Mouse (Mus musculus): ENCODE measurements at regions not wholly inside any gene's neighbourhood (a gene's known extent, or its start where the extent isn't known, plus 50 kb on each side); places are given as distances from the start of the nearest gene placed in this dataset.

DNA sequence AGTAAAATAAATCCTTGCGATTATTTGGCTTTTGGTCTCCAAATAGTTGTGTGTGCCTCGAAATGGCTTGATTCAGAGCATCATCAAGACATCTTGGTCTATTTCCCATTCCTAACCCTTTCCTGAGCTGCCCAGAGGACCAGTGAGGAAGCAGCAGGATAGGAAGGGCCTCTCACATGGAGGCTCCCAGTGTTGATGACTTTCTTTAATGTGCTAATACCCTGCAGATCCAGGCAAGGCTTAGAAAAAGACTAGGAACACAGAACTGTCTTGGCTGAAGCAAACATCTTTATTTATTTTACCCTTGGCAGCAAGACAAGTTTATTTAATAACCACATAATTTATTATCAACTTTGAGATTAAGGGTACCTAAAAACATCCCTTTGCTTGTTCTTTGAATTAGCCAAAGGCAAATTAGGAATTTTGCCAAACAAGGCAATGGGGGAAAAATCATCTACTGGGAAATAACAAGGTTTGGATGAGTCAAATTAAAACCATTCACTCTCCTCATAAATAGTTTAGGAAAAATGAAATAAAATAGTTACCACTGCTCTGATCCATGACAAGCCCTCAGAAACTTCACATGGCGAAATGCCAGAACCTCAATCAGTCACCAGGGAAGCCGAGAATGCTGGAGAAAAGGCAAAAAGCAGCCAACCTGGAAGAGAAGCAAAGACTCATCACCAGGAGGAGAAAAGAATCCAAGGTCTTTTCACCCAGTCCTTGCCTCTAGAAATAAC lies 263.1 kb upstream of the 1700056E22Rik start:
- no peak for DNase-seq (ENCODE audit: low spot score)

DNA sequence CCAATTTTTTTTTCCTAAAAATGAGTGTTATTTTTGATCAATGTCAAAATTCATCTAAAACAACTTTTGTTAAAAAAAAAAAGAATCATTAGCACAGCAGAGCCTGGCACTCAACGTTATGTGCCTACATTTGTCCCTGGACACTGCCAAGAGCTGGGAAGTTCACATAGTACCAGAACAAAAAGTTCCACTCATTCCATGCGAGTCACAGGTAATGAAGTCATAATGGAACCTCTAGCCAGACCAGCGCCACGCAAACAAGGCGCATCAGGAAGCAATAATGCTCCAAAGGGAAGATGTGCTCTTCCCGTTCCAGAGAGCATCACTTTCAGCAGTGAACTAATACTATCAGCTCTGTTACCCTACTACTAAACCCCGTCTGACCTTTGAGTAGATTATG lies 257.0 kb upstream of the 1700056E22Rik start:
- no peak for DNase-seq (ENCODE audit: low spot score)

DNA sequence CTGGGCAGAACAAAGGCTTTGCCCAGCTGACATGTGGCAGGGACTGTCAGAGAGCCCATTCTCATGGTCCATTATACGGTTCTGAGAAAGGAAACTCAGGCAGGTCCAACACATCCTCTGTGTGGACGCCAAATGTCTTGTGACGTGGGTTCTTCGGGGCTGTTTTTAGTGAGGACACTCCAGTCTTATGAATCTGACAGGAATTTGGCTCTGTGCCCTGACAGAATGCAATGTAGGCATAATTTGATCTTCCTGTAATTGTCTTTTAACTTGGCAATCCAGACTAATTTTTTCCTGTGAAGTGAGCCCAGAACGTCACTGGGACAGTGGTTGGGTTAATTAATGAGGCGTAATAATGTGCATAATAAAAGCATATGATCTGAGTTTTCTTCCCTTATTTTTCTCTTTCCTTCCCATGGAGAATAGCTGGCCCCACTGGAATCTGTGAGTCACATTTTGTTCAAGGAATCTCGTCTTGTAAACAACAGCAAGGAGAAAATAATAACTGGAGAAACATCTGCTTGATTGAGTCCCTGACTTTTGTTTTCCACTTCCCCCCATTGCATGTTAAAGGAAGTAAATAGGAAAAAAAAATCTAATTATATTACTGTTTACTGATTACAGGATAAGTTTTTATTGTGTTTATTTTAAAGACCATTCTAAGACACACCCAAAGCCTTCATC lies 255.8 kb upstream of the 1700056E22Rik start:
- no peak for DNase-seq (ENCODE audit: low spot score)

DNA sequence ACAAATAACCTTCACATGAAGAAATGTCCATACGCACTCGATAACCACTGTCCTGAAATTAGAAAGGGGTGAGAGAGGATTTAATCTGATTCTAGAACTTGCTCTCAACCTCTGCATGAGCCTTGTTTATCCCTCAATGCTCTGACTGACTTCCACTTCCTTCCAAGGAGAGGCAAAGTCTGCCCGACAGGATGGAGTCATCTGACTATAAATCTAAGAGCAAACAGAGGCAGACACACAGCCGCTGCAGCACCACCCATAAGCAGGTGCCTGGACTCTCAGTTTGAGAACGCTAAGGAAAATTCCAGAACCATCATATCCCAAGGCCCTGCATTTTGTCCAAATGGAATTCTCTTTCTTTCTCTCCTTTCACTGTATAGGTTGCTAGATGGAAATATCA lies 247.7 kb upstream of the 1700056E22Rik start:
- DNase-seq (ENCODE audit: low spot score), result no peak

DNA sequence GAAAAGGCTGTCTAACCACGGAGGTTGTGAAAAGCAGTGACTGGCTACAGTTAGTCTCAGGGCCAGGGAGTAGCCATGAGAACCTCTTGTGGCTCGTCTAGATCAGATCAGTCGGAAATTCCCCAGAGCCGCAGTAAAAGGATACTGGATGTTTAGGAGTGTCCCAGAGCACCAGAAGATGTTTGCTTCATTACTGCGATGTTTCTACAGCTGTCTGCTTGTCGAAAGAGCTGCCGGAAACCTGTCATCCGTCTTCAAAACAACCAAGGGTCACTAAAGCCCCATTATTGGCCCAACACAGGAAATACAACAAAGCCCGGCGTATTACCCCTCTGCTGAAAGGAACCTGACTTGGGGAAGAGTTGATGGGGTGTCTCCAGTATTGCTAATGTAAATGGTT lies 245.2 kb upstream of the 1700056E22Rik start:
- DNase-seq (ENCODE audit: low spot score), result no peak

DNA sequence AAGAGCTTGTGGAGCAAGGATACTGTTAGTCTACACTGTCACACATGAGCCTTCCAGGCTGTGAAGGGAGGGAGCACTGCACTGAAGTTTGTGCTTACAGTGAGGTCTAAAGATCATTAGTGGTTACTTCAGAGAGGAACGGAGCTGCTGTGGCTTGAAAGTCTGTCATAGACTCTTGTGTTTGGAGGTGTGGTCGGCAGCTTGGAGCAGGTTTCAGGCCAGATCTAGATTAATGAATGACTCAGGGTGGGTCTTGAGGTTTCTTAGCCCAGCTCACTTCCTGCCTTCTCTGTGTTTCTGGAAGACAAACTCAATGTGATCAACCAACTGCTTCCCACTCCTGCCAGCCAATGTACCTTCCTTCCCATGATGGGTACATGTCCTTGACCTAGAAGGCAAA lies 242.9 kb upstream of the 1700056E22Rik start:
- DNase-seq (ENCODE audit: low spot score), result no peak

DNA sequence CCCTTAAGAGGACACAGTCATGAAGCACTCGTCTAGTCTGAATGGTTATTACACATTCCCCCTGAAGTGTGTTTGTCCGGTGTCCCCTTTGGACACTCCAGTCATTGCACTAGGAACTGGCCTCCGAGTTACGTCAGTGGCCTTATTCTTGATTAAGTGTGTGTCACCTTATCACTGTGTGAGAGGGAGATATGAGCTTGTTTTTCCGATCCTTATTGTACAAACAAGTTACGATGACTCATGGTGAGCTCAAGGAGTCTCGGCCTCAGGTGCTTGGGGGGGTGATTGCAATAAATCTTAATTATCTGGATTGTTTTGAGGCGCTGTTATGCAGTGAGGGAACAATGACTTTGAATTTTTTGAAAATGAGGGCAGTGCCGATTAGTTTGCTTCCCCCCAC lies 241.8 kb upstream of the 1700056E22Rik start:
- no peak for DNase-seq (ENCODE audit: low spot score)

DNA sequence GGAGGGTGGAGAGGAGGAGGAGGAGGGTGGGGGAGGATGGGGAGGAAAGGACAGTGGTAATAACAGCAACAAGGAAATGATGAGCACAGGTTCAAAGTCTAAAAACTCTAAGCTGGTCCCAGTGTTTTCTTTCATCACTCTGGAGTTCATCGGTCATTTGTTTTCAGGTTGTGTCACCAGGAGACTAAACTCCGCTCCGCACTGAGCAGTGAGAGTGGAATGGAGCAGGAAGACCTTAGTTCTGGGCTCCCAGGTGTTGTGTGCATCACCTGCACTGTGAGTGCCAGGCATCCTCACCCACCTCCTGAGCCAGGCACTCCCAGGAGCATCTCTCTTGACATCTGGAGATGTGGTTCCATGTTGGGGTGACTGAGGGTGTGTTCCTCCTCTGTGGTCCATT lies 241.3 kb upstream of the 1700056E22Rik start:
- DNase-seq (ENCODE audit: low spot score), result no peak

DNA sequence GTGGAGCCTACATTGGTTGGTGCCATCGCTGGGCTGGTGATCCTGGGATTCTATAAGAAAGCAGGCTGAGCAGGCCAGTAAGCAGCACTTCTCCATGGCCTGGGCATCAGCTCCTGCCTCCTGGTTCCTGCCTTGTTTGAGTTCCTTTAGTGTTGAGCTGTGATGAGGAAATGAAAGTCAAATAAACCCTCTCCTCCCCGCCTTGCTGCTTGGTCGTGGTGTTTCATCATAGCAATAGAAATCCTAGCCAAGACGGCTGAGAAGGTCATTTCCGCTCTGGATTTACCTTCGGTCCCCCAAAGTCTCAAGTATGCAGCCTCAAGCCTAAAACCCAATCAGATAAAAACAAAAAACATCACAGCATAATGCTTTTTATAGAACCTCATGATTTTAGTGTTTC lies 240.6 kb upstream of the 1700056E22Rik start:
- DNase-seq (ENCODE audit: low spot score), result no peak

DNA sequence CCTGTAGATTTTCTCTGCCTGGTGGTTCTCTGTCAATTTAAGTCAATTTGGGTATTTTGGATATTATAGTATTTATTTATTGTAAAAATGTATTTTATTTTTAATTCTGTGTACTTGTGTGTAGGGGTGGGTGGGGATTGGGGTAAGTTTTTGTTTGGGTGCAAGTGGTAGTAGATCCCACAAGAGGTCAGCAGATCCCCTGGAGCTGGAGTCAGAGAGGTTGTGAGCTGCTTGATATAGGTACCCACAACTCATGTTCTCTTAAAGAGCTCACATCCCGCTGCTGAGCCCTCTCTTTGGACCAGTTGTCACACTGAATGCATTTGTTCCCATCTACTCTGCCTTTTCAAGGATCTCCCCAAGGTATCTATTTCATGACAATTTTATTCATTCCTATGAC lies 239.6 kb upstream of the 1700056E22Rik start:
- no peak for DNase-seq (ENCODE audit: low spot score)

DNA sequence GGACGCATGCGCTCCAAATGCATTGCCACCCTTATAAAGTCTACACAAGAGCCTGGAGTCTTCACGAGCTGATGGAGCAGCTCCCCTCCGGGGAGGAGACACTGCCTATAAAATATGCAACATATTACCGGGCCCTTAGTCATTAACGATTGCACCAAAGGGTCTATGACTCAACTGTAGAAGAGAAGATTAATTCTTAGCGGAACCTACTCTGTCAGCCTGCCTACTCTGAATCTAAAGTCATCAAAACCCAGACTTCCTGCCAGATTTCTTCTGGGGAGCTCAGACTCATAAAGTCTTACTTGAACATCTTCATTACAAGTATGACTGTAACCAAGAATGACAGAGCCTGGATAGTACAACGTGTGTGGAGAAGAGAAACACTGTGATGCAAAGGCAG lies 237.2 kb upstream of the 1700056E22Rik start:
- no peak for DNase-seq (ENCODE audit: low spot score)

DNA sequence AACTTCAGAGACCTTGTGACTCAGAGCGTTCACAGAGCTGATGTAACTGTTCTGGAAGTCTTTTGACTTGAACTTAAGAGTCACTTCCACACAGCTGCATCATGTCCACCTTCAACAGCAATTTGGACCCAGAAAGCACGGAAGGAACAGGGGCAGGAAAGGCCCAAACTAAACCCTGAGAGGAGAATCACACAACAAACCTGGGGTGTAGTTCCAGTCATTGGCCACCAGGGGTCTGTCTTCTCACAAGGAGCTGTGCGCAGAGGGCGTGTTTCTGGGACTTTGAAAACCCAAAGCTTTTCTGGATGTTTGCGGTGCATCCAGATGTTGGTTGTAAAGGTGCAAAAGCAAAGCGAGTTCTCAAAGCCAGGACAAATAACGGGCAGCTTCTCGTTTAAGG lies 231.9 kb upstream of the 1700056E22Rik start:
- peak; percentile 33 for DNase-seq (ENCODE audit: low spot score)

DNA sequence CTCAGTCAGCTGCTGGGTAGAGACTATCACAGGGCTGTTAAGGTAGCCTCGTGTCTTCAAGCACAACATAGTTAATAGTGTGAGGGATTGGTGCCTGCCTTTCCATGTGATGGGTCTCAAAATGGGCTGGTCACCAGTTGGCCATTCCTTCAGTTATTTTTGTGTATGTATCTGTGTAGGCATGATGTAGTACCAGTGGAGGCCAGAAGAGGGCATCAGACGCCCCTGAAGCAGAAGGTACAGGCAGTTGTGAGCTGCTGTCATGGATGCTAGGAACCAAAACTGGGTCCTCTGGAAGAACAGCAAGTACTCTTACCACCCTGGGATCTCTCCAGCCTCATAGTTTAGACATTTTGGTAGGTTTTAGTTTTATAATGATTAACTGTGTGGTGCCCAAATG lies 228.9 kb upstream of the 1700056E22Rik start:
- no peak for DNase-seq (ENCODE audit: low spot score)

DNA sequence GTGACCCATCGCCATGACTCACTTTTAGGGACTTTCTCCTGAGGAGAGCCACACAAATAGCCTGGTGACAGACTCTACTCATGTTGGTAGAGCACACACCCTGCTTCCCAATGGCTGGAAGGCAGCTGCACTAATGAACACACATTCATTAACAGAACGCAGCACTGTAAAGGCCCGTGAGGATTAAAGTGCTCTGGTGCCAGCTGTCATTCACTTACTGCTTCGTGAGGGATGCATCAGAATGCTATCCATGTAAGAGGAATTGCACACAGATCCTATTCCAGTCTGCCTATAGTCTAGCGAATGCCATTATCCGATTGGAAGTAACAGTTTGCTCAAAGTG lies 227.3 kb upstream of the 1700056E22Rik start:
- no peak for DNase-seq (ENCODE audit: low spot score)

DNA sequence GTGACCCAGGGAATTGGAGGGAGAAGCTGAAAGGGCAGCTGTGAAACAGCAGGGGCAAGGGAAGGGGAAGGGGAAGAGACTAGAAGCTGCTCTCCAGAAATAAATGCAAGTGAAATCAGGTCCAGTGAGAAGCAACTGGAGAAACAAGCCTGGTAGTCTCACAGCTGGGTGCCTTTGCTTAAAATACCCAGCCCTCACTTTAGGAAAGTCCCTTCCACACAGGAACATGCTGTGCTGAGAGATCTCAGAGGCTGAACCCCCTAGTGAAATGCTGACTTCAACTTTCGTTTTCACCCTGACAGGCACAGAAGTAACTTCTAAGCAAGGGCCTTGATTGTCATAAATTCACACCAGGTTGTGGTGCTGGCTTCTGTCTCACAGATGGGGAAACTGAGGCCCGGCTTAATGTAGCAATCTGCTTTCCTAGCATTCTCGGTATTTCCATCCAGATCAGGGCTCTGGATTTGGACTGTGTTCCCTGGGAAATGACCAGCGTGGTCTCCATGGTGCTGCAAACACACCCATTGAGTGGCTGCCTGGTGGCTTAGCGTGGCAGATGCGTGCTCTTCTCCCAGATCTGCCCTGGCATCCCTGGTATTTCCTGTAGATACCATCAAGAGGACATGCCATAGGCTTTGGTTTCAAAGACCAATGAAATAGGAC lies 226.8 kb upstream of the 1700056E22Rik start:
- DNase-seq (ENCODE audit: low spot score), result no peak

DNA sequence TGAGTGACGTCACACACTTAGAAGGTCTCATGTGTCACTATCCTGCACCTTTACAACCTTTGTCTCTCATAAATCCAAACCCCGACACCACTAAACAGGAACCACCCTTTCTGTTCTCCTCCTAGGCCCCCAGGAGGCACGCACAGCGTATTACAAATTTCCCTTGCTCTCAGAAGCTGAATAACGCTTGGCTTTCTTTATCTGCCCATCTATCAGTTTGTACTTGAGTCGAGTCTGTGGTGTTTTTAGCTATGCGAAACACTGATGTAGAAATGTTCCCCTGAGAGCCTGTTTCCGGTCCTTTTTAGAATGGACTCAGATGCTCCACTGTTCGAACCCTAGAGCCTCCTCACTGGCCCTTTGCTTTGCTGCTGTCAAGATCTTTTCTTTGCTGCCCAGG lies 225.8 kb upstream of the 1700056E22Rik start:
- no peak for DNase-seq (ENCODE audit: low spot score)

DNA sequence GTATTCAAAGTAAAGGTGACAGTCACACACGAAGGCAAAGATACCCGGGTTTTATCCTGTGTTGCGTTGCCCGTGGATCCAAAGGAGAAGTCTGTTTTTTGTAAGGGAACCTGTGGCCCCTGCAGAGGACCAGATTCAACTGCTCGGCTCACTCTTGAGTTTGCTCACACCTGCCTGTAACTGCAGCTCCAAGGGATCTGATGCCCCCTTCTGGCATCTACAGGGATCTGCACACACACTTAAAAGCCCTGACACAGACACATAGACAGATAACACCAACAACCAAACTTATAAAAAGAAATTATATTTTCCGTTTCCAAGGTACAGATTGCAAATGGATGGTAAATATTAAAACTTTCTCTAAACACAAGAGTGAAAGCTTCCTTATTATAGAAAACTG lies 223.3 kb upstream of the 1700056E22Rik start:
- DNase-seq (ENCODE audit: low spot score), result no peak

DNA sequence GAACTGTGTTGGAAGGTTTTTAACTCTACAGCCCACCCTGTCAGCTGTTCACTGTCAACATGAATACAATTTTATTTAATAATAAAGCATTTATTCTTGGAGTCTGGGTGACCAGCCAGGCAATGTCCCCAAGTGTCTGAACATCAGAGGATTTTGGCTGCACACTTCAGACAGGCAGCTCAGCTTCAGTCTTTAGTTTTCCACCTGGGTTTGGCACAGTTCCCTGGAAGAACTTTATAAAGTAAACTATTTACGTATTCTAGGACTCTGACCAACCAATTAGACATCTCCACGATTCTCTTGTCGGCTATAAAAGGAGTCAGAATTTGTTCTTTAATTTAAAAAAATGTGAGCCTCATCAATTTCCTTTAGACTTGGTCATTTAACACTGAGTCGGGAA lies 220.8 kb upstream of the 1700056E22Rik start:
- DNase-seq (ENCODE audit: low spot score), result no peak

DNA sequence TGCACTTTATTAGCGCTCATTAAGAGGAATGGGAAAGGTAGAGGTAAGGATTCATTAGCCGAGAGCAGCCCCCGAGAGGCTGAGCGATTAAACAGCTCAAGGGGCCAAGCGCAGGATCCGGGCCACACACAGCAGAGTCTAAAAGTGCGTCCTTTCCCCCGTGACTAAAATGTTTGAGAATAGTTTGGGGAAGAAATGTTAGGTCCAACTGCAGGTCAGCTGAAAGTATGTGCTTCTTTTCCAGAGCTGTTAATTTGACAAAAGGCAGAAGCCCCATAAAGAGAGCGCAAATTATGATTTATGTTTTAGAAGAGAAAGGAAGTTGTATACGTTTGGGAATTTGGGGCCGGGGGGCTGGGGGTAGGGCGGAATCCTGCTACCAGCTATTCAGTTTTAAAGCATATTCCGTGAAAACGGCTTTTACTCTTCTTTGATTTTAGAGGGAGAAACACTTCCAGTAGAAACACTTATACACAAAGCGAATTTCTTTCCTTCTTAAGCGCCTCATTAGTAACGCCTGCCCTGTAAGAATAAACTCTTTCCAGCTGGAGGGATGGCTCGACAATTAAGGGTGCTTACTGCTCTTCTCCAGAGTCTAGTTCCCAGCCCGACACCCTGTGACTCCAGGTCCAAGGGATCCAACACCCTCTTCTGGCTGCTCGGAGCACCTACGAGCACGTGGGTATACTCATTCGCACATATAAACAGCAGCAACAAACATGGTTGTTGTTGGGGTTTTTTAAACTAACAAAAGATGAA lies 210.8 kb upstream of the 1700056E22Rik start:
- no peak for DNase-seq (ENCODE audit: low spot score)

DNA sequence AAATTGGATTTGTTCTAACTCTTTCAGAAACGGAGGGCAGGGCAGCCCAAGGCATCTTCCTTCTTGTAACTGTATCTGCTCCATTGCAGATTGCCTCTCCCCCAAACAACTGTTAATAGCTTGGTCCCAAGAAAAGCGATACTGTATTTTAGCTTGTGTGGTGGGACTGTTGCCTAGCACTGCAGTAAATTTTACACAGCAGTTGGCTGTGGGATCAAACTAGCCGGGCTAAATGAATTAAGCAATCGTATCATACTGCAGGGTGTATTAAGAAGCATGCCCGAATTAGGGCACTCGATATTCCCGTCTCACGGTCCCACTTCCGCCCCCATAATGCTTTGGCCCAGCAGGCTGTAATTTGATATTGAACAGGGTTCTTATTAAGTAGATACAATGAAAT lies 210.2 kb upstream of the 1700056E22Rik start:
- DNase-seq (ENCODE audit: low spot score), result no peak

DNA sequence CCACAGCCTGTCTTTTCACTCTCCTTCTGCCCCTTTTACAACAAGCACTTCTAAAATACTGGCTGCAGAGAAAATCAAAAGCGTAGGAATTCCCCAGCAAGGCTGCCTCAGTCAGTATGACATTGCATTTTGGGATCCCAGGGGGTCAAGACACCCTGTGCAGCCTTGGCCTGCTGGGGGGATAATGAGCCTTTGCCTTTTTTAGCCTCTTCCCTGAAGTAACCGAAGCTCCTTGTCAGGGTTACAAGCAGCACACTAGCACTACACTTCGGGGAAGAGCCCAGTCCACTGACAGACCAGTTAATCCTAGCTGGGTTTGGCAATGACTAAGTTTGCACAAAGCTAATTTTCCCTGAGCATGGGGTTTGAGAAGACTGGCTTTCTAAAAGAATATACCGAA lies 207.7 kb upstream of the 1700056E22Rik start:
- DNase-seq (ENCODE audit: low spot score), result no peak

DNA sequence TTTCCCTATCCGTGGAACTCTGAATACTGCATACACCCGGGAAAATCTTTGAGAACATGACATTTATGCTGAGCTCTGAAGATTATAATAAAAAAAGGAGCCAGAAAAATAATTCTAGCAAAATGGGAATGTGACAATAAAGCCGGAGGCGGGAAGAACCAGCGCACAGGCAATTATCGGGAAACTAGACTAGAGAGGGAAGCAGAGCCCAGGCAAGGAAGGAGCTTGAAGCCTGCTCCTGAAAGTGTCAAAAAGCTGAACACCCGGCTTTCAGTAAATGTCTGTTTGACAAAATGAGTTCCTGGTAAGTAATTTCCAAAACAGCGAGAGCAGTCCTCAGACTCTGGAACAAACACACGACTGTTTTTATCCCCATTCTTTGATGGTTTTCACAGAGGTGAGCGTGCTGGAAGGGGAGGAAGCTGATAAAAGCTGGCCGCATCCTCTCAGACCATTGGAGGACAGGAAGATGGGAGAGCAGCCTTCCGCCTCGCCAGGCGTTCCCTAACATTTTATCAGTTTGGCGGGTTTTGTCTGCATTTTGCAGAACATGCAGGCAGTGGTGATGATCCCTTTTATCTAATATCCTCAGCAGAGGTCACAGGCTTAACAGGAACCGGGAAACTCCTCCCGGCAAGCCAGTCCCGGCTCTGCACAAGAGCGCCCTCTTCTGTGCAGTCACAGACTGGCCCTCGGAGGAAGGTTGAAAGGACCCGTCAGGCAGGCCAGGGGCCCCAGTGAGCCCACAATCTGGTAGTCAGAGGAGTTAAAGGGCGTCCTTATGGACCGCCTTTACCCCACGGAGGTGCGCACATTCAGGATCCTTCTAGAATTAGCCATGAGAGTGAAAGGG lies 201.3 kb upstream of the 1700056E22Rik start:
- peak; percentile 16 for DNase-seq (ENCODE audit: low spot score)
